Mouse (Mus musculus): ENCODE results near the gene Sytl4. TPM values are rescaled to one million over a fixed set of nuclear protein-coding genes. Genes with fewer than 3 reads are reported as not detected.

The Sytl4 gene
- polyA plus RNA-seq, 1 experiment from 2014 or later, result 2.2 TPM

GRCm38 (mm10) chrX:133939561-133939960 is 42.1 kb downstream of the Sytl4 start:
- no peaks in the 10 kb centered on the region for H3K9me3 ChIP-seq (ENCODE audit: control insufficient read depth, low read length)
- no peak overlapping the region for H3K4me2 ChIP-seq (ENCODE audit: low read depth, severe bottlenecking)
- H3K4me1 ChIP-seq (ENCODE audit: control insufficient read depth, insufficient read depth, low read length), result no peaks in the 10 kb centered on the region
- DNase-seq (ENCODE audit: low spot score), result no peak
- no peak overlapping the region for H3K9ac ChIP-seq (ENCODE audit: low read length)
- no peaks in the 10 kb centered on the region for H3K27me3 ChIP-seq (ENCODE audit: control insufficient read depth, insufficient read depth, low read length)
- no peak for ATAC-seq (ENCODE audit: insufficient number of reproducible peaks, low FRiP score, low TSS enrichment, low read depth)
- no peaks in the 10 kb centered on the region for H3K36me3 ChIP-seq (ENCODE audit: control insufficient read depth, insufficient read depth, low read length)
- no peak overlapping the region for H3K27ac ChIP-seq (replicated peaks; ENCODE audit: low read depth, low read length)
- no peak overlapping the region for H3K4me3 ChIP-seq (ENCODE audit: low read depth, low read length)
- WGBS, result 67% methylated on average over 1 of the region's 1 CpGs

- no peak overlapping the region for H3K4me2 ChIP-seq (ENCODE audit: low read depth, severe bottlenecking)
- H3K4me3 ChIP-seq (ENCODE audit: low read depth, low read length), result no peak overlapping the region
- H3K27me3 ChIP-seq (ENCODE audit: control insufficient read depth, insufficient read depth, low read length), result no peaks in the 10 kb centered on the region
- H3K36me3 ChIP-seq (ENCODE audit: control insufficient read depth, insufficient read depth, low read length), result no peaks in the 10 kb centered on the region
- H3K9ac ChIP-seq (ENCODE audit: low read length), result no peak overlapping the region
- ATAC-seq (ENCODE audit: insufficient number of reproducible peaks, low FRiP score, low TSS enrichment, low read depth), result no peak
- WGBS, result 82% methylated on average over 4 of the region's 4 CpGs
- no peaks in the 10 kb centered on the region for H3K9me3 ChIP-seq (ENCODE audit: control insufficient read depth, low read length)
- H3K27ac ChIP-seq (replicated peaks; ENCODE audit: low read depth, low read length), result no peak overlapping the region
- no peaks in the 10 kb centered on the region for H3K4me1 ChIP-seq (ENCODE audit: control insufficient read depth, insufficient read depth, low read length)
- DNase-seq (ENCODE audit: low spot score), result no peak
Measured at GRCm38 (mm10) chrX:133936605-133937225, 44.9 kb downstream of the Sytl4 start.

DNA sequence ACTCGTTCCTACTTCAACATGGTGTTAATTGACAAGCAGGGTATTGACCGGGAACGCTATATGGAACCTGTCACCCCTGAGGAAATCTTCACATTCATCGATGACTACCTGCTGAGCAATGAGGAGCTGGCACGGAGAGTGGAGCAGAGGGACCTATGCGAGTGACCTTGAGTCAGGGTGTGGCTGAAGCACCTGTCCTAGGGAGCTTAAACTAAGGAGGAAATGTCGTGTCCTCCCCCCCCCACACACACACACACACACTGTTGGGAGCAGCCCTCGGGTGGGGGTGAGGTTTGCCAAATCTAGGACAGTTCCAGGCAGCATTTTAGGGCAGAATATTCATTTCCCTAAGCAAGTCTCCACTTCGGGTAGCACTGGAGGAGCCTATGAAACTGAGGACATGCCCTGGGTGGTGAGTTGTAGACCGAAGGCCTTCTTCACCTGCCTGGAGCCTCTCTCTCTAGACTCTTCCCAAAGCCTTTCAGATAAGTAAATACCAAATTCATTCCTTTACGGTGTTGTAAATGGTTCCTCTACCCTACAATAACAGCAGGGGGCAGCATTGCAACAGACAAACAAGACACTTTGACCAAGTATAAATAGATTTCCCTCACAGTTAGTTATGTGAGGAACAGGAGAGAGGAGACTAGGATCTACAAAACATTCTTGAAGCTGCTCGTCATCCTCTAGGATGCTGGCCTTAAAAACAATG is 50.2 kb downstream of the Sytl4 start:
- DNase-seq (ENCODE audit: low spot score) (no peak), ATAC-seq (ENCODE audit: insufficient number of reproducible peaks, low FRiP score, low TSS enrichment, low read depth) (no peak)
- Histone ChIP-seq H3K9ac (ENCODE audit: low read length) (no peak overlapping the region), H3K4me1 (ENCODE audit: control insufficient read depth, insufficient read depth, low read length) (no peaks in the 10 kb centered on the region), H3K4me2 (ENCODE audit: low read depth, severe bottlenecking) (no peak overlapping the region), H3K9me3 (ENCODE audit: control insufficient read depth, low read length) (no peaks in the 10 kb centered on the region), H3K36me3 (ENCODE audit: control insufficient read depth, insufficient read depth, low read length) (no peaks in the 10 kb centered on the region), H3K27ac (replicated peaks; ENCODE audit: low read depth, low read length) (no peak overlapping the region), H3K27me3 (ENCODE audit: control insufficient read depth, insufficient read depth, low read length) (no peaks in the 10 kb centered on the region), H3K4me3 (ENCODE audit: low read depth, low read length) (no peak overlapping the region)
- 70% methylated on average over 12 of the region's 12 CpGs for WGBS

DNA sequence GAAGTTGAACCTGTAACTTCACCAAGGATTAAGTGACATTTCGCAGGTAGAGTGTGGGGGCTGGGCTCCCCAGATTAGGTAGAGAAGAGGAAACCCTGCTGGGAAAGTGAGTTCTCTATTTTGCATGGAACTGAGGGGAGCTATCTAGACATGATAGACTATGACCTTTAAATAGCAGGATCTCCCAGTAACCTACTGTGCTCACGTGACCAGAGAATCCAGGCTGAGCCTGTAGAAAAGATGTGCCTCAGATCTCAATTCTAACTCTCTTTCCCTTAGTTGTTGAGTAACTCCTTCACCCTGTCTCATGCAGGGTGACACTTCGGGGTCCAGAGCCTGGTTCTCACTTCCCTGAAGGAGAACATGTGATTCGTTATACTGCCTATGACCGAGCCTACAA is 54.9 kb downstream of the Sytl4 start:
- no peaks in the 10 kb centered on the region for H3K27me3 ChIP-seq (ENCODE audit: control insufficient read depth, insufficient read depth, low read length)
- H3K4me1 ChIP-seq (ENCODE audit: control insufficient read depth, insufficient read depth, low read length), result no peaks in the 10 kb centered on the region
- no peak for ATAC-seq (ENCODE audit: insufficient number of reproducible peaks, low FRiP score, low TSS enrichment, low read depth)
- H3K27ac ChIP-seq (replicated peaks; ENCODE audit: low read depth, low read length), result no peak overlapping the region
- no peaks in the 10 kb centered on the region for H3K36me3 ChIP-seq (ENCODE audit: control insufficient read depth, insufficient read depth, low read length)
- WGBS, result 82% methylated on average over 5 of the region's 5 CpGs
- H3K4me3 ChIP-seq (ENCODE audit: low read depth, low read length), result no peak overlapping the region
- no peaks in the 10 kb centered on the region for H3K9me3 ChIP-seq (ENCODE audit: control insufficient read depth, low read length)
- DNase-seq (ENCODE audit: low spot score), result no peak
- no peak overlapping the region for H3K9ac ChIP-seq (ENCODE audit: low read length)
- no peak overlapping the region for H3K4me2 ChIP-seq (ENCODE audit: low read depth, severe bottlenecking)

GRCm38 (mm10) chrX:133921187-133921586 is 60.4 kb downstream of the Sytl4 start:
- H3K4me2 ChIP-seq (ENCODE audit: low read depth, severe bottlenecking), result no peak overlapping the region
- no peaks in the 10 kb centered on the region for H3K36me3 ChIP-seq (ENCODE audit: control insufficient read depth, insufficient read depth, low read length)
- no peak overlapping the region for H3K9ac ChIP-seq (ENCODE audit: low read length)
- ATAC-seq (ENCODE audit: insufficient number of reproducible peaks, low FRiP score, low TSS enrichment, low read depth) (no peak), DNase-seq (ENCODE audit: low spot score) (no peak)
- H3K4me1 ChIP-seq (ENCODE audit: control insufficient read depth, insufficient read depth, low read length), result no peaks in the 10 kb centered on the region
- H3K9me3 ChIP-seq (ENCODE audit: control insufficient read depth, low read length), result no peaks in the 10 kb centered on the region
- no peaks in the 10 kb centered on the region; the same call in 1 of the 2 replicates for H3K27me3 ChIP-seq (ENCODE audit: control insufficient read depth, insufficient read depth, low read length)
- no peak overlapping the region for H3K4me3 ChIP-seq (ENCODE audit: low read depth, low read length)
- H3K27ac ChIP-seq (replicated peaks; ENCODE audit: low read depth, low read length), result no peak overlapping the region
- WGBS, result 72% methylated on average over 4 of the region's 4 CpGs

DNA sequence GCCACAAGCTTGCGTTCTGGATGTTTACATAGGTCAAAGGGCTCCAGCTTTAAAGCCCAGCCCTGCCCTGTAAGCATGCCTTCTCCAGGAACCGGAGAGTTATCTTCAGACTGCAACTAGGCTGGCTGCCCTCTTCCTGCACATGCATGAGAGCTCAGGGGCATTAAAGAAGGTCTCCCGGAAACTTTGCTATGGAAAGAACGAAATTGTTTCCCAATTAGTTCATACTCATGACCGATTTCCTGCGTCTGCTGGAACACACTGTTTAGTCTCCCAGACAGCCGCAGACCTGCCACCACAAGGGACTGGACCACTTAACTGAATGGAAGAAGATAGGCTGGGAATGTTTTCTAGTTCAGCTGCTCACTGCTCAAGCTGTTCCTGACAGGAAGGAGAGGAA is 67.4 kb downstream of the Sytl4 start:
- H3K4me2 ChIP-seq (ENCODE audit: low read depth, severe bottlenecking), result no peak overlapping the region
- no peaks in the 10 kb centered on the region for H3K36me3 ChIP-seq (ENCODE audit: control insufficient read depth, insufficient read depth, low read length)
- no peak overlapping the region for H3K9ac ChIP-seq (ENCODE audit: low read length)
- H3K27ac ChIP-seq (replicated peaks; ENCODE audit: low read depth, low read length), result no peak overlapping the region
- H3K27me3 ChIP-seq (ENCODE audit: control insufficient read depth, insufficient read depth, low read length), result peaks cover 2% of the 10 kb centered on the region; the same call in 1 of the 2 replicates
- DNase-seq (ENCODE audit: low spot score) (no peak), ATAC-seq (ENCODE audit: insufficient number of reproducible peaks, low FRiP score, low TSS enrichment, low read depth) (no peak)
- WGBS, result 49% methylated on average over 7 of the region's 7 CpGs
- no peaks in the 10 kb centered on the region for H3K9me3 ChIP-seq (ENCODE audit: control insufficient read depth, low read length)
- H3K4me3 ChIP-seq (ENCODE audit: low read depth, low read length), result no peak overlapping the region
- no peaks in the 10 kb centered on the region for H3K4me1 ChIP-seq (ENCODE audit: control insufficient read depth, insufficient read depth, low read length)

DNA sequence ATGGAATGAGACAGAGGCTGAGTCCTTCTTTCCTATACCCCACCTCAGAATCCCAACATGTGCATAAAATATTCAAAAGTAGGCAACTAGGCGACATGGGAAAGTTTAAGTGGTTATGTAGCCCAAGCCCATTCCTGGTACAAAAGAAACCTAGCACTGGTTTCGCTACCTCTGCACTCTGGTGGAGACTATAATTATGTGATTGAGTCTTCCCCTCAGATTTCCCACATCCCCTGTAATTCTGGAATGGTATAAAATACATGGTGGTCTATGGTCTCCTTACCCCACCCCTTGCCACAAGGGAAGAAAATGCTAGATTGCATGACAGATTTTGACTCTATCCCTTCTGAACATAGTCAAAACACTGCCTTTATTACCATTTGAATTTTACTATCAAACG is 68.6 kb downstream of the Sytl4 start:
- H3K36me3 ChIP-seq (ENCODE audit: control insufficient read depth, insufficient read depth, low read length), result no peaks in the 10 kb centered on the region
- ATAC-seq (ENCODE audit: insufficient number of reproducible peaks, low FRiP score, low TSS enrichment, low read depth) (no peak), DNase-seq (ENCODE audit: low spot score) (no peak)
- H3K4me3 ChIP-seq (ENCODE audit: low read depth, low read length), result no peak overlapping the region
- H3K27me3 ChIP-seq (ENCODE audit: control insufficient read depth, insufficient read depth, low read length), result peaks cover 2% of the 10 kb centered on the region; the same call in 1 of the 2 replicates
- 83% methylated on average over 3 of the region's 3 CpGs for WGBS
- H3K4me1 ChIP-seq (ENCODE audit: control insufficient read depth, insufficient read depth, low read length), result no peaks in the 10 kb centered on the region
- no peak overlapping the region for H3K27ac ChIP-seq (replicated peaks; ENCODE audit: low read depth, low read length)
- no peak overlapping the region for H3K9ac ChIP-seq (ENCODE audit: low read length)
- H3K4me2 ChIP-seq (ENCODE audit: low read depth, severe bottlenecking), result no peak overlapping the region
- no peaks in the 10 kb centered on the region for H3K9me3 ChIP-seq (ENCODE audit: control insufficient read depth, low read length)

DNA sequence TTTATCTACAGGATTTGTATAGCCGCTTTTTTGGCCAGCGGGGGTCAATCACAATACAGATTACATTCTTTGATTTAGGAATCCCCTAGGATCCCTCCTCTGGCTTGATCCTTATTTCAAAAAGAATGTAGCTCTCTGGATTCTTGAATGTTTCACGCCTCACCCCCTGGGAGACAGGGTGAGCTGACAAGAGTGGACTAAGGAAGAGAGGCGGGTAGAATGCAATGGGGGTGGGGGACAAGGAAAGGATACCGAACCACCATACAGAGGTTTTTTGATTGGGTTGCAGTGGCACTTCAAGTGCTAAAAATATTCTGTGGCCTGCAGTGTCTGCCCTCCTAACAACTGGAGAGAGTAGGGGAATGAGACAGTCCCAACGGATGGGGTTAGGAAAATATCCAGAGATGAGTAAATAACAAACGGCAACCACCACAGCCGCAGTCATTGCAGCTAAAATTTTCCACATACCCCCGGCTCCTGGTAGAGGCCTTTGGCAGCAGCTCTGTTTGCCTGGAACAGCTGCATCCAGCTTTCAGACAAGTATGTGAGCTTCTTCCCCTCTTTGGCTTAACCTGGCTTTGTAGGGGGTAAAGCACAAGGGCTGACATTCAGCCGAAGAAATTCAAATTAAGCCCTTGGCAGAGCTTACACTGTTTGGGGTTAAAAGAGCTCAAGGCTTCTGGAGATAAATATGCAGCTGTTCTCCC is 70.1 kb downstream of the Sytl4 start:
- Histone ChIP-seq H3K9me3 (ENCODE audit: control insufficient read depth, low read length) (no peaks in the 10 kb centered on the region), H3K27me3 (ENCODE audit: control insufficient read depth, insufficient read depth, low read length) (peaks cover 2% of the 10 kb centered on the region; the same call in 1 of the 2 replicates), H3K4me1 (ENCODE audit: control insufficient read depth, insufficient read depth, low read length) (no peaks in the 10 kb centered on the region), H3K4me3 (ENCODE audit: low read depth, low read length) (no peak overlapping the region), H3K4me2 (ENCODE audit: low read depth, severe bottlenecking) (no peak overlapping the region), H3K9ac (ENCODE audit: low read length) (no peak overlapping the region), H3K36me3 (ENCODE audit: control insufficient read depth, insufficient read depth, low read length) (no peaks in the 10 kb centered on the region), H3K27ac (replicated peaks; ENCODE audit: low read depth, low read length) (no peak overlapping the region)
- DNase-seq (ENCODE audit: low spot score), result no peak
- WGBS, result 65% methylated on average over 10 of the region's 10 CpGs
- no peak for ATAC-seq (ENCODE audit: insufficient number of reproducible peaks, low FRiP score, low TSS enrichment, low read depth)

All from limb, embryonic 11.5 days (tissue).